Mouse (Mus musculus) spleen, adult 2 months (tissue): ENCODE data around the gene F830045P16Rik.

Source experiments
- CTCF ChIP-seq: fragments of 200-500 bp; IDR thresholded peaks from 2 replicates; pipeline ENCODE4 v1.5.1; 2011; ENCODE audit warnings: mild to moderate bottlenecking, inconsistent platforms; ENCODE audit not compliant: insufficient read depth, insufficient read length, insufficient replicate concordance; ENCODE audit errors: extremely low read depth
- POLR2A ChIP-seq: fragments of 200-500 bp; IDR thresholded peaks from 2 replicates; pipeline ENCODE4 v1.6.1; 2011; ENCODE audit warnings: low read depth, low read length, inconsistent platforms

- TF ChIP-seq POLR2A (no peak), CTCF (no peak)
These were observed 1.5 kb upstream of the F830045P16Rik start for GRCm38 (mm10) chr2:129537926-129538325.
